Mouse (Mus musculus): ENCODE results near the gene Ccser2.
A peak's percentile ranks its signal among the peaks of the same experiment; 100 is the strongest.

Ccser2 gene

GRCm38 (mm10) chr14:36868769-36869362 lies 99.7 kb downstream of the Ccser2 start:
- peak; percentile 26 for DNase-seq (ENCODE audit: low read depth, low spot score)

GRCm38 (mm10) chr14:36866966-36867700 lies 101.4 kb downstream of the Ccser2 start:
- DNase-seq (ENCODE audit: low read depth, low spot score) = peak; percentile 74

GRCm38 (mm10) chr14:36863877-36864489 lies 104.6 kb downstream of the Ccser2 start:
- DNase-seq (ENCODE audit: low read depth, low spot score) = peak; percentile 92

- peak; percentile 72 for DNase-seq (ENCODE audit: low read depth, low spot score)
Measured at GRCm38 (mm10) chr14:36862387-36862786, 106.2 kb downstream of the Ccser2 start.

- DNase-seq (ENCODE audit: low read depth, low spot score) = no peak
Measured at GRCm38 (mm10) chr14:36858932-36859331, 109.6 kb downstream of the Ccser2 start.

- no peak for DNase-seq (ENCODE audit: low read depth, low spot score)
Measured at GRCm38 (mm10) chr14:36852972-36853371, 115.6 kb downstream of the Ccser2 start.

GRCm38 (mm10) chr14:36848860-36849259 lies 119.7 kb downstream of the Ccser2 start:
- DNase-seq (ENCODE audit: low read depth, low spot score) = no peak
